Mouse (Mus musculus) gastrocnemius, adult 18-20 months (tissue): ENCODE data around the gene Dhcr24. TPM values are rescaled to one million over a fixed set of nuclear protein-coding genes. Genes with fewer than 3 reads are reported as not detected.
A peak's percentile ranks its signal among the peaks of the same experiment; 100 is the strongest.

Source experiments
- DNase-seq: peaks from one replicate; pipeline ENCODE4 v3.0.0; 2021; ENCODE audit warnings: low spot score
- total RNA-seq, 2 experiments: library from RNA; stranded (reverse); gene quantifications; 2 replicates each; pipeline ENCODE4 v1.2.3; 2021

Dhcr24 gene
- total RNA-seq, 2 experiments from 2014 or later: 3.3 to 3.4 TPM

DNA sequence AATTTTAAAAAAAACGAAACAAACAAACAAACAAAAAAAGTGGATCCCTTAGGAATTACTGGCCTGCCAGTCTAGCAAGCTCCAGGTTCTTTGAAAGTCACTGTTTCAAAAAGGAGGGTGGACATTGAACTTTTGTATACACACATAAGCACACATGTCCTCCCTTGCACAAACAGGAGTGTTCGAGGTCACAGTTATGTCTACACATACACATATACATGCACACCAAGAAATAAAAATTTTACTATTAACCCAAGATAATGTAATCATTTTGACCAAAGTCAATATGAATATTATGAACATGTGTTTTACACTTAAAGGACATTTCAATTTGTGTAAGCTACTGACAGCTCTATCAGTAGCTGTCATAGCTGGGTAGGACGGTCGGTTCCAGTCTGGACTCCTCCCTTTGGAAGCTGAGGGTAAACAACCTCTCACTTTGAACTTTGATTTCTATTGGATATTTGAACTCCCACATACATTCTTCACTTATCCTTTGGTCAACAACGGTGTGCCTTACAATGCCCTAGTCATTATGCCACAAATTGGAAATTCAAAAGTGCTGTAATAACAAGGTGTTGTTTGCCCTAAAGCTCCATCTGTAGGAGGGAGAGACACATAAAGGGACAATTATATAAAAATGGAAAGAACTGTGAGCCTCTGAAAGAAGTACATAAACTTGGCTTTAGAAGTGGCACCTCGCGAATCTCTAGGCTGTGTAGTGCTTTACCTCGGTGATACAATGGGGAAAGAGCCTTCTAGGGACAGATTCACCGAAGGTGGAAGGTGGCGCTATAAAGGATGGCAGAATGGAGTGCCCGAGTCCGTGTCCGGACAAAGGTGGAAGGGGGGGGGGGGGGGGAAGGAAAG is 1.3 kb upstream of the Dhcr24 start:
- DNase-seq: no peak

- DNase-seq: no peak
These were observed 509 bp upstream of the Dhcr24 start for GRCm38 (mm10) chr4:106560213-106560845.

DNA sequence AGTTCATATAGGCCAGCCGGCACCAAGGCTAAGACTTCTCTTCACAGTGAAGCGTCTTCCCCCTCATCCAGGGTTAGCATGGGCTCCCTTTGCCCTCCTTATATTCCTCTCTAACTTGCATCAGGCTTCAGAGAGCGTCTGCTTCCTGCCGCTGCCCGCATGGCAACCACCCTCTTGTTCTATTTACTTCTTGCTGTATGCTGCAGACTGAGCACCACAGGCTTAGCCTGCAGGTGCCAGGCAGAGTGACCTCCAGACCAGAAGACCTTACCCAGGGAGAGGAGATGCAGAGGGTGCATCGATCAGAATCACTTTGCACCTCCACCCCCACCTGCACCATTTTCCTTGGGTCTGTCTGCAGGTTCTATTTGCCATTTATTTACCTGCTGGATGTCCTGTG is 1.2 kb downstream of the Dhcr24 start:
- DNase-seq: no peak

- no peak for DNase-seq
These were observed 2.3 kb downstream of the Dhcr24 start for GRCm38 (mm10) chr4:106562837-106563790.

DNA sequence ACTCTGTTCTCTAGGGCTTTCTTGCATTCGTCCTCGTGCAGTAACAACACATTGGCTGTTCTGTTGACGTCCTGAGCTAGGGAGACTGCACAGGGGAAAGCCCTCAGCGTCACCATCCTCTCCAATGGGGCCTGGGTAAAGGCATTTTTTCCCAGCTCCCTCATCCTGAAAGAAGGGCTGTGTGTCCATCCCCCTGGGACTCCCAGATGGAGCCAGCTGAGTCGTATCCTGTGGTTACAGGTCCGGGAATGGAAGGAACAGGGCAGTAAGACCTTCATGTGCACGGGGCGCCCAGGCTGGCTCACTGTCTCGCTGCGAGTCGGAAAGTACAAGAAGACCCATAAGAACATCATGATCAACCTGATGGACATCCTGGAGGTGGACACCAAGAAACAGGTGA is 3.3 kb downstream of the Dhcr24 start:
- no peak for DNase-seq

- DNase-seq: no peak
These were observed 8.8 kb downstream of the Dhcr24 start for GRCm38 (mm10) chr4:106569680-106570079.

GRCm38 (mm10) chr4:106571081-106571724 is 10.4 kb downstream of the Dhcr24 start:
- no peak for DNase-seq

DNA sequence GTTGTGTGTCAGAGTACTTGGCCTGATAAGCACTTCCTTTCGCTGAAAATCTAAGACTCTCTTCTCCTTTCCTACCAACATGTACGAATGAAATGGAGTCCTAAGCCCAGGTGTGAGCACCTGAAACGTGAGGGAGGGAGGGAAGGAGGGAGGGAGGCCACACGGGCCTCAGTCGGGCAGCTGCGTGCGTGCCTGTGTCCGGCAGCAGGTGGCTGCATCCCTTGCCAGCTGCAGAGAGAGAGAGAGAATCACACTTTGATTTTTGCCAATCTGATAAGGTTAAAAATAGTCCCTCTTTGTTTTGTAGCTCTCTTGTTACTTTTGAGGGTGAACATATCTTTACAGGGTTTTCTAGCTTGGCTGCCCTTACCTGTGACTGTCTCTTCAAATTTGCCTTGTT is 14.2 kb downstream of the Dhcr24 start:
- DNase-seq: no peak

GRCm38 (mm10) chr4:106577511-106577910 is 16.7 kb downstream of the Dhcr24 start:
- no peak for DNase-seq

DNA sequence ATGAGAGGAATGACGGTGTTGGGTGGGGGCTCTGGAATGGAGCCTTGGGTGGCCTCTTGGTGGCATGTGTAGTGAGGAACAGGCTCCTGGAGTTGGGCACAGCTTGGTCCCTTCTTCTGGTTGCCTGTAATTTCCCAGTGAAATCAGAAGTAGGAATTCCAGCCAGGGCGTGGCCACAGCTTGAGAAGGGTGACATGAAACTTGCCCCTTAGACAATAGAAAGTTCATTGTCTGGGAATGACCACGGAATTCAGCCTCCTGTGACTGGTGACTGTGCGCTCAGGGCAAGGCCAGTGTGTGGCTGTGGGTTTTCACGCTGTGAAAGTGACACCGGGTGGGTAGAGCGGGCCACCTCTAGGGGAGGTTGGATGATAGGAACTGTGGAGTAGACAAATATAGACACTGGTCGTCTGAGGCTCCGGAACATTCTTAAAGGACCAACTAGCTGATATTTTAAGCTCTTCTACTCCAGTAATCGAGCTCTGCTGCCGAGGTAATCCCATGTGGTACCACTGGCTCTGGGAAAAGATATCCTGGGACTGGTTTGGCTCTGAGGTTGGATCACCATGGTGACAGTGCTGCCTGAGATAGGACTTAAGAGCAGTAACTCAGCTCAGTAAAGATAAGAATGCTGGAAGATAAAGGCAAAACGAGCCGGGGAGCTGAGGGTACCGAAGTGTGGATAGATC is 20.5 kb downstream of the Dhcr24 start:
- peak; percentile 41 for DNase-seq

DNA sequence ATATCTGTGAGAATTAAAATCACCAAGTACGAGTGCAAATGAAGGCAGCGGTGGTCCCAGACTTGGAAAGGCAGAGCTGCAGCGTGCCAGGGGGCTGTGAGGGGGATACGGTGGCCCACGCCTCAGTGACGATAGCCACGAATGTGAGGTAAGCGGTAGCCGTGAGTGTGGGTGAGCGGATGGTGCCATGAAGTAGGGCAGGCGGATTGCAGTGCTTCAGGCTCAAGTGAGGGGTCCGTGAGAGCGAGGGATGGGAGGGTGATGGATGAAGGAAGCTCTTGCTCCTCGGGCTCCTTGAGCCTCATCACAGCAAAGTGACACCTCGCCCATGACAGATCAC is 21.0 kb downstream of the Dhcr24 start:
- DNase-seq: no peak

- DNase-seq: no peak
These were observed 21.8 kb downstream of the Dhcr24 start for GRCm38 (mm10) chr4:106582428-106583153.

- no peak for DNase-seq
These were observed 23.8 kb downstream of the Dhcr24 start for GRCm38 (mm10) chr4:106584665-106585064.

DNA sequence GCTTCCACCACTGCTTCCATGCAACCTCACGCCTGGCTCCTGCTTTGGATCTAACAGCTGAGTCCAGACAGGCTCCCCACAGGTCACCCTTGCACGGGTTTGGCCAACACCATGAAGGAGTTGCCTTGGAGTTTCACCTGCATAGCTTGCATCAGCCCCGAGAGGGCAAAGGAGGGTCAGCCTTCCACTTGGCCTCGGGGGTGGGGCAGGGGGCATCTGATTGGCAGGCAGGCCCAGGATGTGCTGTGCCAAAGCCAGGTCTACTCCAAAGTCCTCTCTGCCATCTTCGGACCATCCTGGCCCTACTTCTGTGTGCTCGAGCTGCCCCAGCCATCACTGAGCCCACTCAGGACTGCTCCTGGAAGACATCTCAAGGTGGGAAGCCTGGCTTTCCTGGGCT is 26.2 kb downstream of the Dhcr24 start:
- DNase-seq: no peak

- no peak for DNase-seq
These were observed 29.3 kb downstream of the Dhcr24 start for GRCm38 (mm10) chr4:106590142-106590541.

GRCm38 (mm10) chr4:106590871-106591270 is 30.0 kb downstream of the Dhcr24 start:
- no peak for DNase-seq

DNA sequence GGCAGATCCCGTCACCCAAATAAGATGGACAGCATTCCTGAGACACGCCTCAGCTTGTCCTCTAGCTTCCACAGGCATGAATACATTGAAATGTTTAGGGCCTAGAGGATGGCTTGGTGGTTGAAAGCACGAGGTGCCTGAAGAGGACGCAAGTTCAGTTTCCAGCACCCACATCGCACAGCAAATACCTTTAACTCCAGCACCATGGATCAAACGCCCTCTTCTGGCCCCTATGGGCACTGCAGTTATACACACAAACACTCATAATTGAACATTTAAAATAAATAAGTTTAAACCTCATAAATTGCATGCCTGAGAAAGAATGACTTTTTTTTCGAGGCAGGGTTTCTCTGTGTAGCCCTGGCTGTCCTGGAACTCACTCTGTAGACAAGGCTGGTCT is 32.8 kb downstream of the Dhcr24 start:
- no peak for DNase-seq

DNA sequence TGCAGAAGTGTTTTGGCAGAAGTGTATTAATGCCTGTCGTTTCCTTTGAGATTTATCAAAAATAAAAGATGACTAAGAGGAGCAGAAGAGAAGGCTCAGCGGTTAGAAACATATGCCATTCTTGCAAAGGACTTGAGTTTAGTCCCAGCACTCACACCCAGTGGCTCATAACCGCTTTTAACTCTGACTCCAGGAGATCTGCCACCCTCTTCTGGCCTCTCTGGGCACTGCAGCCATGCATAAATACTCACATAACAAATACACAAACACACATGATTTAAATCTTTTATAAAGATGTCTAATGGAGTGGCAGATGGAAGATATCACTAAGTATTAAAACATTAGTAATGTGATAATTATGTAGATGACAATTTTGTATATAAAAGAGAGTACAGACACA is 35.4 kb downstream of the Dhcr24 start:
- DNase-seq: no peak

DNA sequence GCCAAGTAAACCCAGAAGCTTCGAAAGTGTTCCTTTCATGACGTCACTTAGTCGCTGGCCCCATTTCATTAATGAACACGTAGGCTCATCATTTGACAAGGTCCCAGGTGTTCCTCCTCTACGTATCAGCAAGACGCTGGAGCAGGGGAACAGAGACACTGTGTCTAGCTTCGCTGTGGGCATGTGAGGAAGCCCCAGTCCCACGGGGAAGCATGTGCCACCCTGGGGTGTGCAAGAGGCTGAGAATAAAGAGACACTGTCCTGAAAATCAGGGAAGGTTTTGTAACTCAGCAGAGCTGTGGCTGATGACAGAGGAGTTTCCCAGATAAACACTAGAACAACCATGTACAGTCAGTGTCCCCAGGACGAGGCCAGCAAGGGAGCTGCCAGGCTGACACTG is 36.2 kb downstream of the Dhcr24 start:
- DNase-seq: no peak

- DNase-seq: no peak
These were observed 36.9 kb downstream of the Dhcr24 start for GRCm38 (mm10) chr4:106597741-106598140.
